ENCODE assay signal across 19 mouse cellular contexts in the genomic region with DNA sequence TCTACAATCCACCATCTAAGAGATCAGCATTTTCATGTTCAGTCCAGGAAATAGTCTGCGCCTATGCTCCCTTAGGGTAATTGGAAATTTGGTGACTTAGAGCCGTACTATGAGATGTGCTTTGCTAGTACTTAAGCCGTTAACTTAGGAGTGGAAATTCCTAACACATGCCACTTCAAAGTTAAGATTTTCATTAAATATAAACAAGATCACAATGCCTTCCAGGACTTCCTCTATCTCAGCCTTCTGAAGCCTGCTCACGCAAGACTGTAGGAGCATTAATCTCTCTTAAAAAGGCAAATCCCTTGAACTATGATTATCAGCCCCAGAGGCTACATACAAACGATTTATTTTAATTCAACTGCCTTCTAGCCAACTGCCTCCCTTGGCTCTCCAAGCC.
"Had no signal": no experiment of that assay in that cellular context is flagged by ENCODE, and none has a peak within 500 bp of the region (broad histone marks: within the 10 kb centered on the region; RNA-seq: fewer than 3 reads in every experiment).

No protein-coding gene starts in this region.

- H3K4me1 ChIP-seq: intestine, embryonic 15.5 days; kidney, embryonic 15.5 days; limb, embryonic 15.5 days had no signal

- H3K36me3 ChIP-seq: intestine, embryonic 15.5 days; kidney, embryonic 15.5 days; limb, embryonic 12.5 days; limb, embryonic 15.5 days; neural tube, embryonic 13.5 days had no signal

- DNase-seq: kidney, adult 11 months; kidney, adult 8-10 months; kidney, postnatal 14 days; kidney, postnatal 4 days; left cerebral cortex, postnatal 4 days; liver, postnatal 0 days; lung, postnatal 14 days; lung, postnatal 4 days; retina, postnatal 1 day; thymus, adult 18-20 months; thymus, postnatal 36 days had no signal

- H3K27ac ChIP-seq: intestine, embryonic 15.5 days; kidney, embryonic 15.5 days; limb, embryonic 12.5 days; limb, embryonic 15.5 days; liver, embryonic 14.5 days; neural tube, embryonic 13.5 days had no signal

- H3K4me2 ChIP-seq: intestine, embryonic 15.5 days; kidney, embryonic 15.5 days; limb, embryonic 12.5 days; limb, embryonic 15.5 days; liver, embryonic 11.5 days; neural tube, embryonic 13.5 days had no signal

- H3K4me3 ChIP-seq: intestine, embryonic 15.5 days; kidney, embryonic 15.5 days; limb, embryonic 12.5 days; limb, embryonic 15.5 days; myocyte; neural tube, embryonic 13.5 days had no signal

- H3K27me3 ChIP-seq: intestine, embryonic 15.5 days; kidney, embryonic 15.5 days; limb, embryonic 12.5 days; limb, embryonic 15.5 days; neural tube, embryonic 13.5 days had no signal

- ATAC-seq: intestine, embryonic 15.5 days; liver, postnatal 0 days had no signal

- H3K9ac ChIP-seq: intestine, embryonic 15.5 days; kidney, embryonic 15.5 days; limb, embryonic 12.5 days; limb, embryonic 15.5 days; liver, embryonic 14.5 days; liver, postnatal 0 days; neural tube, embryonic 13.5 days had no signal

- H3K9me3 ChIP-seq: intestine, embryonic 15.5 days; kidney, embryonic 15.5 days; limb, embryonic 12.5 days; limb, embryonic 15.5 days; neural tube, embryonic 13.5 days had no signal
